Mouse (Mus musculus): ENCODE data around the gene Gm44790. TPM values are rescaled to one million over a fixed set of nuclear protein-coding genes. Genes with fewer than 3 reads are reported as not detected.

The Gm44790 gene
- polyA plus RNA-seq, 1 experiment = not detected

- no peak overlapping the region for H3K4me3 ChIP-seq (ENCODE audit: low read depth, low read length)
- peaks cover 14% of the 10 kb centered on the region for H3K36me3 ChIP-seq (ENCODE audit: control insufficient read depth, insufficient read depth, low read length, poor library complexity, severe bottlenecking)
- no peak for TF ChIP-seq EP300 (IDR thresholded peaks at IDR 0.05; ENCODE audit: insufficient read depth, low read depth, low read length)
- no peak overlapping the region for H3K27ac ChIP-seq (ENCODE audit: insufficient read depth, low read length)
- no peaks in the 10 kb centered on the region for H3K4me1 ChIP-seq (ENCODE audit: control insufficient read depth, insufficient read depth, low read length)
- H3K27me3 ChIP-seq (ENCODE audit: control insufficient read depth, insufficient read depth, low read length, poor library complexity, severe bottlenecking) = no peaks in the 10 kb centered on the region
- no peaks in the 10 kb centered on the region for H3K9me3 ChIP-seq (replicated peaks; ENCODE audit: control insufficient read depth, insufficient read depth, low read length, poor library complexity, severe bottlenecking)
- H3K9ac ChIP-seq (ENCODE audit: low read depth, poor library complexity, severe bottlenecking) = no peak overlapping the region
These were observed 40.9 kb upstream of the Gm44790 start for GRCm38 (mm10) chr6:86385362-86386104.

DNA sequence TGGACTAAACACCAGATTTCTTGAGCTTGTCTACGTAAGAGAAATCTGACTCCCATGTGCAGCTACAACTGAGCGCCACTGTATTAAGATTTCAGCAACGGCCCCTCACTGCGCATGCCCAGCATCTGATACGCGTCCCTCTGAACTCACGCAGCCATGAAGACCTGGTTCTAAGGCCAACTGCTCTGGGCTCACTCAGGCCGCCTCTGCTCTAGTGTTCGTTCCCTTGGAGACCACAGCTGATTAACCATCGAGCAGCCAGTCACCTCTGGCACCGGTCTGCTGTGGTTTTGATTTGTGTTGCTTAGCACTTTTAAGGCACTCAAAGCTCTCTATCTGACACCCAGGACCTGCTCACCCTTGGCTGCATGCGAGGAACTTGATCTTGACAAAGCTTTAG is 39.1 kb upstream of the Gm44790 start:
- TF ChIP-seq CTCF (IDR thresholded peaks at IDR 0.05; ENCODE audit: low read depth, low read length) (no peak), EP300 (IDR thresholded peaks at IDR 0.05; ENCODE audit: insufficient read depth, low read depth, low read length) (no peak), POLR2A (IDR thresholded peaks at IDR 0.05; ENCODE audit: insufficient read depth, low read length) (no peak)

GRCm38 (mm10) chr6:86388461-86388860 is 38.0 kb upstream of the Gm44790 start:
- no peak overlapping the region for H3K9ac ChIP-seq (ENCODE audit: low read depth, poor library complexity, severe bottlenecking)
- TF ChIP-seq POLR2A (IDR thresholded peaks at IDR 0.05; ENCODE audit: insufficient read depth, low read length) (no peak), CTCF (IDR thresholded peaks at IDR 0.05; ENCODE audit: low read depth, low read length) (no peak), EP300 (IDR thresholded peaks at IDR 0.05; ENCODE audit: insufficient read depth, low read depth, low read length) (no peak)
- H3K9me3 ChIP-seq (replicated peaks; ENCODE audit: control insufficient read depth, insufficient read depth, low read length, poor library complexity, severe bottlenecking) = no peaks in the 10 kb centered on the region
- no peaks in the 10 kb centered on the region for H3K4me1 ChIP-seq (ENCODE audit: control insufficient read depth, insufficient read depth, low read length)
- H3K27me3 ChIP-seq (ENCODE audit: control insufficient read depth, insufficient read depth, low read length, poor library complexity, severe bottlenecking) = no peaks in the 10 kb centered on the region
- H3K4me3 ChIP-seq (ENCODE audit: low read depth, low read length) = no peak overlapping the region
- H3K27ac ChIP-seq (ENCODE audit: insufficient read depth, low read length) = no peak overlapping the region
- peaks cover 29% of the 10 kb centered on the region for H3K36me3 ChIP-seq (ENCODE audit: control insufficient read depth, insufficient read depth, low read length, poor library complexity, severe bottlenecking)

More for the DNA sequence above, 39.1 kb upstream of the Gm44790 start:
- Histone ChIP-seq H3K4me3 (ENCODE audit: low read depth, low read length) (no peak overlapping the region), H3K36me3 (ENCODE audit: control insufficient read depth, insufficient read depth, low read length, poor library complexity, severe bottlenecking) (peaks cover 28% of the 10 kb centered on the region), H3K27me3 (ENCODE audit: control insufficient read depth, insufficient read depth, low read length, poor library complexity, severe bottlenecking) (no peaks in the 10 kb centered on the region), H3K9me3 (replicated peaks; ENCODE audit: control insufficient read depth, insufficient read depth, low read length, poor library complexity, severe bottlenecking) (no peaks in the 10 kb centered on the region), H3K27ac (ENCODE audit: insufficient read depth, low read length) (no peak overlapping the region), H3K4me1 (ENCODE audit: control insufficient read depth, insufficient read depth, low read length) (no peaks in the 10 kb centered on the region), H3K9ac (ENCODE audit: low read depth, poor library complexity, severe bottlenecking) (no peak overlapping the region)

DNA sequence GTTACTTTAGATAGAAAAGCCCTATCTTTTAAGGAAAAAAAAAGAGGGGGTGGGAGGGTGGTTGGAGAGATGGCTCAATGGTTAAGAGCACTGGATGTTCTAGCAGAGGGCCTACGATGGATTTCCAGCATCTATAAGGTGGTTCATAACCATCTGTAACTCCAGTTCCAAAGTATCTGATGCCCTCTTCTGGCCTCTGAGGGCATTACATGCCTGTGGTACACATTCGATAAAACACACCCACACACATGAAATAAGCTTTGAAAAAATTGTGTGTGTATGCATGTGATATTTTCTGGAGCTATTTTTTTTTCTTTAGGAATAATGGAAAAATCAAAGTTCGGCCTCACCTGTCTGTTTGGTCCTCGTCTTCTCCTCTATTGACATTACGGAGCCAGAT is 35.1 kb upstream of the Gm44790 start:
- peaks cover 34% of the 10 kb centered on the region for H3K36me3 ChIP-seq (ENCODE audit: control insufficient read depth, insufficient read depth, low read length, poor library complexity, severe bottlenecking)

DNA sequence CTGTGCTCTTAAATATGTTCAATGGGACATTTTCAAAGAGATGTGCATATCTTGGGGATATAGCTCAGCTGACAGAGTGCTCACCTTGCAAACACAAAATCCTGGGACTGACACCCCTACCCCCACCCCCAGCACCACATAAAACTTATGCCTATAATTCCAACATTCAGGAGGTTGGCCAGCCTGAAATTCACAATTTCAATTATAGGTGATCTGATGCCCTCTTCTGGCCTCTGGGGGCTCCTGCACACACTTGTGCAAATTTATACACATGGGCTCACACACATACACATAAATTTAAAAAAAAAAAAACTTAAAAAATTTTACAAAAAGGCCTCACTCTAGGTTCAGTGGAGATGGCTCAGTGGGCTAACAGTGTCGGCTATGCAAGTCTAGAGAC is 33.3 kb upstream of the Gm44790 start:
- TF ChIP-seq POLR2A (IDR thresholded peaks at IDR 0.05; ENCODE audit: insufficient read depth, low read length) = no peak
- TF ChIP-seq EP300 (IDR thresholded peaks at IDR 0.05; ENCODE audit: insufficient read depth, low read depth, low read length) = no peak
- TF ChIP-seq CTCF (IDR thresholded peaks at IDR 0.05; ENCODE audit: low read depth, low read length) = no peak
- Histone ChIP-seq H3K4me1 (ENCODE audit: control insufficient read depth, insufficient read depth, low read length) (no peaks in the 10 kb centered on the region), H3K4me3 (ENCODE audit: low read depth, low read length) (no peak overlapping the region), H3K27me3 (ENCODE audit: control insufficient read depth, insufficient read depth, low read length, poor library complexity, severe bottlenecking) (no peaks in the 10 kb centered on the region), H3K9me3 (replicated peaks; ENCODE audit: control insufficient read depth, insufficient read depth, low read length, poor library complexity, severe bottlenecking) (no peaks in the 10 kb centered on the region), H3K9ac (ENCODE audit: low read depth, poor library complexity, severe bottlenecking) (no peak overlapping the region), H3K36me3 (ENCODE audit: control insufficient read depth, insufficient read depth, low read length, poor library complexity, severe bottlenecking) (peaks cover 30% of the 10 kb centered on the region), H3K27ac (ENCODE audit: insufficient read depth, low read length) (no peak overlapping the region)

More for the DNA sequence above, 35.1 kb upstream of the Gm44790 start:
- Histone ChIP-seq H3K9me3 (replicated peaks; ENCODE audit: control insufficient read depth, insufficient read depth, low read length, poor library complexity, severe bottlenecking) (no peaks in the 10 kb centered on the region), H3K4me3 (ENCODE audit: low read depth, low read length) (no peak overlapping the region), H3K27me3 (ENCODE audit: control insufficient read depth, insufficient read depth, low read length, poor library complexity, severe bottlenecking) (no peaks in the 10 kb centered on the region), H3K4me1 (ENCODE audit: control insufficient read depth, insufficient read depth, low read length) (no peaks in the 10 kb centered on the region), H3K27ac (ENCODE audit: insufficient read depth, low read length) (no peak overlapping the region), H3K9ac (ENCODE audit: low read depth, poor library complexity, severe bottlenecking) (no peak overlapping the region)
- TF ChIP-seq CTCF (IDR thresholded peaks at IDR 0.05; ENCODE audit: low read depth, low read length) (no peak), EP300 (IDR thresholded peaks at IDR 0.05; ENCODE audit: insufficient read depth, low read depth, low read length) (no peak), POLR2A (IDR thresholded peaks at IDR 0.05; ENCODE audit: insufficient read depth, low read length) (no peak)

GRCm38 (mm10) chr6:86394078-86394720 is 32.3 kb upstream of the Gm44790 start:
- Histone ChIP-seq H3K9ac (ENCODE audit: low read depth, poor library complexity, severe bottlenecking) (no peak overlapping the region), H3K27ac (ENCODE audit: insufficient read depth, low read length) (no peak overlapping the region), H3K4me1 (ENCODE audit: control insufficient read depth, insufficient read depth, low read length) (no peaks in the 10 kb centered on the region), H3K27me3 (ENCODE audit: control insufficient read depth, insufficient read depth, low read length, poor library complexity, severe bottlenecking) (no peaks in the 10 kb centered on the region), H3K9me3 (replicated peaks; ENCODE audit: control insufficient read depth, insufficient read depth, low read length, poor library complexity, severe bottlenecking) (no peaks in the 10 kb centered on the region), H3K36me3 (ENCODE audit: control insufficient read depth, insufficient read depth, low read length, poor library complexity, severe bottlenecking) (peaks cover 22% of the 10 kb centered on the region), H3K4me3 (ENCODE audit: low read depth, low read length) (no peak overlapping the region)
- TF ChIP-seq CTCF (IDR thresholded peaks at IDR 0.05; ENCODE audit: low read depth, low read length) = no peak
- TF ChIP-seq POLR2A (IDR thresholded peaks at IDR 0.05; ENCODE audit: insufficient read depth, low read length) = no peak
- TF ChIP-seq EP300 (IDR thresholded peaks at IDR 0.05; ENCODE audit: insufficient read depth, low read depth, low read length) = no peak

Measured in ES-Bruce4 (cell line).